Mouse (Mus musculus) cerebellum, adult 18-20 months (tissue): ENCODE data around the gene Noa1.

Source experiments
- DNase-seq, 2 experiments: peaks; one replicate each; pipeline ENCODE4 v3.0.0; 2021

The Noa1 gene

GRCm38 (mm10) chr5:77289686-77290085, 20.2 kb downstream of the Noa1 start:
- no peak for DNase-seq

- DNase-seq, result no peak
Measured at GRCm38 (mm10) chr5:77287901-77288300, 22.0 kb downstream of the Noa1 start.

- no peak for DNase-seq
Measured at GRCm38 (mm10) chr5:77286904-77287303, 23.0 kb downstream of the Noa1 start.

GRCm38 (mm10) chr5:77285685-77286084, 24.2 kb downstream of the Noa1 start:
- DNase-seq, result no peak

- DNase-seq, result peak; percentile 35 to 44
Measured at GRCm38 (mm10) chr5:77282242-77282641, 27.6 kb downstream of the Noa1 start.

GRCm38 (mm10) chr5:77281518-77282174, 28.2 kb downstream of the Noa1 start:
- DNase-seq, result peak; percentile 10 to 11

- no peak for DNase-seq
Measured at GRCm38 (mm10) chr5:77277204-77277603, 32.7 kb downstream of the Noa1 start.

- peak; percentile 14 to 17 for DNase-seq
Measured at GRCm38 (mm10) chr5:77275950-77276349, 33.9 kb downstream of the Noa1 start.

GRCm38 (mm10) chr5:77273151-77273550, 36.7 kb downstream of the Noa1 start:
- no peak for DNase-seq

- no peak for DNase-seq
Measured at GRCm38 (mm10) chr5:77269399-77269798, 40.5 kb downstream of the Noa1 start.

GRCm38 (mm10) chr5:77267957-77268624, 41.8 kb downstream of the Noa1 start:
- no peak for DNase-seq

GRCm38 (mm10) chr5:77267441-77267840, 42.4 kb downstream of the Noa1 start:
- no peak for DNase-seq

GRCm38 (mm10) chr5:77266886-77267401, 42.9 kb downstream of the Noa1 start:
- DNase-seq, result no peak

GRCm38 (mm10) chr5:77266066-77266885, 43.6 kb downstream of the Noa1 start:
- DNase-seq, result peak; percentile 11 to 24

GRCm38 (mm10) chr5:77265671-77266065, 44.2 kb downstream of the Noa1 start:
- DNase-seq, result peak; percentile 21 to 31

GRCm38 (mm10) chr5:77265081-77265670, 44.7 kb downstream of the Noa1 start, which contains the start of gene Rest:
Rest (plus strand) TSS chr5:77265491.
- peak; percentile 21 to 57 for DNase-seq

GRCm38 (mm10) chr5:77262105-77262504, 47.8 kb downstream of the Noa1 start:
- no peak for DNase-seq

- DNase-seq, result no peak
Measured at GRCm38 (mm10) chr5:77261137-77261536, 48.7 kb downstream of the Noa1 start.

- DNase-seq, result no peak
Measured at GRCm38 (mm10) chr5:77260141-77260540, 49.7 kb downstream of the Noa1 start.

GRCm38 (mm10) chr5:77259315-77259714, 50.6 kb downstream of the Noa1 start:
- DNase-seq, result no peak

- DNase-seq, result no peak
Measured at GRCm38 (mm10) chr5:77257603-77258002, 52.3 kb downstream of the Noa1 start.

GRCm38 (mm10) chr5:77254402-77254801, 55.5 kb downstream of the Noa1 start:
- no peak for DNase-seq

- no peak for DNase-seq
Measured at GRCm38 (mm10) chr5:77253154-77253553, 56.7 kb downstream of the Noa1 start.
